Mouse (Mus musculus) layer of hippocampus, adult 2 months (tissue): ENCODE data around the gene Dop1b. TPM values are rescaled to one million over a fixed set of nuclear protein-coding genes. Genes with fewer than 3 reads are reported as not detected.
"Not testable (repeated sequence)": the region's sequence is repeated elsewhere in the genome, so short reads cannot be mapped to it uniquely, and the experiment has no call there.

Experiments
- DNase-seq, 2 experiments: peaks; one replicate each; pipeline ENCODE4 v3.0.0; 2022; ENCODE audit warnings: low spot score in 2 of 2
- H3K27ac ChIP-seq: fragments of 200-600 bp; 2 replicates; pipeline ENCODE4 v1.8.1; 2022
- H3K4me3 ChIP-seq: fragments of 200-600 bp; 2 replicates; pipeline ENCODE4 v1.8.1; 2022; ENCODE audit warnings: mild to moderate bottlenecking
- CTCF ChIP-seq: fragments of 200-600 bp; conservative IDR thresholded peaks from 2 replicates; pipeline ENCODE4 v1.8.1; 2022; ENCODE audit warnings: antibody characterized with exemption, mild to moderate bottlenecking, moderate library complexity
- total RNA-seq, 2 experiments: library from RNA; stranded (reverse); gene quantifications; 2 replicates each; pipeline ENCODE4 v1.2.3; 2021

Dop1b gene
- total RNA-seq, 2 experiments from 2014 or later = 98.8 to 108 TPM

GRCm38 (mm10) chr16:93820040-93820439, 108.3 kb downstream of the Dop1b start:
- no peak overlapping the region for H3K4me3 ChIP-seq
- DNase-seq = no peak
- no peak overlapping the region for H3K27ac ChIP-seq
- no peak for TF ChIP-seq CTCF

GRCm38 (mm10) chr16:93821706-93822105, 110.0 kb downstream of the Dop1b start:
- Histone ChIP-seq H3K27ac (no peak overlapping the region), H3K4me3 (no peak overlapping the region)
- no peak for TF ChIP-seq CTCF
- DNase-seq = no peak

GRCm38 (mm10) chr16:93822433-93823225, 110.9 kb downstream of the Dop1b start:
- not testable (repeated sequence) for H3K27ac ChIP-seq, H3K4me3 ChIP-seq
- DNase-seq = peak; percentile 19 to 30

- H3K4me3 ChIP-seq = no peak overlapping the region
- no peak overlapping the region for H3K27ac ChIP-seq
- no peak for DNase-seq
- peak; percentile 48 for TF ChIP-seq CTCF
These were observed 113.1 kb downstream of the Dop1b start for GRCm38 (mm10) chr16:93824799-93825198.

GRCm38 (mm10) chr16:93825463-93825862, 113.8 kb downstream of the Dop1b start:
- Histone ChIP-seq H3K4me3 (no peak overlapping the region), H3K27ac (no peak overlapping the region)
- TF ChIP-seq CTCF = no peak
- no peak for DNase-seq

- TF ChIP-seq CTCF = no peak
- Histone ChIP-seq H3K4me3 (no peak overlapping the region), H3K27ac (no peak overlapping the region)
- no peak for DNase-seq
These were observed 114.3 kb downstream of the Dop1b start for GRCm38 (mm10) chr16:93826054-93826453.

GRCm38 (mm10) chr16:93826478-93826877, 114.8 kb downstream of the Dop1b start:
- H3K4me3 ChIP-seq, H3K27ac ChIP-seq, DNase-seq: not testable (repeated sequence)

GRCm38 (mm10) chr16:93826909-93827308, 115.2 kb downstream of the Dop1b start:
- TF ChIP-seq CTCF = no peak
- H3K27ac ChIP-seq = no peak overlapping the region
- peak in 1 of 2 experiments; percentile 32 for DNase-seq
- no peak overlapping the region for H3K4me3 ChIP-seq

GRCm38 (mm10) chr16:93829526-93829925, 117.8 kb downstream of the Dop1b start:
- TF ChIP-seq CTCF = no peak
- DNase-seq = no peak
- no peak overlapping the region for H3K4me3 ChIP-seq
- H3K27ac ChIP-seq = no peak overlapping the region

- no peak for DNase-seq
- no peak overlapping the region for H3K4me3 ChIP-seq
- H3K27ac ChIP-seq = no peak overlapping the region
- TF ChIP-seq CTCF = no peak
These were observed 118.4 kb downstream of the Dop1b start for GRCm38 (mm10) chr16:93830071-93830470.

- TF ChIP-seq CTCF = no peak
- Histone ChIP-seq H3K4me3 (no peak overlapping the region), H3K27ac (no peak overlapping the region)
- no peak for DNase-seq
These were observed 119.2 kb downstream of the Dop1b start for GRCm38 (mm10) chr16:93830916-93831315.

- TF ChIP-seq CTCF = peak; percentile 29; the same call in 1 of the 2 replicates
- Histone ChIP-seq H3K4me3 (peak within 1 kb of the TSS; percentile 88), H3K27ac (peak within 1 kb of the TSS; percentile 98)
- peak; percentile 99 for DNase-seq
These were observed 120.1 kb downstream of the Dop1b start, which contains the start of gene Morc3 for GRCm38 (mm10) chr16:93831627-93832395. TSS of gene Morc3 (plus strand) at chr16:93832121.

GRCm38 (mm10) chr16:93832451-93833276, 121.0 kb downstream of the Dop1b start:
- H3K4me3 ChIP-seq = peak overlapping the region; percentile 88
- peak overlapping the region; percentile 98 for H3K27ac ChIP-seq
- peak; percentile 16 to 19 for DNase-seq
- no peak for TF ChIP-seq CTCF
